Mouse (Mus musculus): ENCODE data around the gene Naga. TPM values are rescaled to one million over a fixed set of nuclear protein-coding genes. Genes with fewer than 3 reads are reported as not detected.

Naga gene
- polyA plus RNA-seq, 1 experiment, result 189 TPM

DNA sequence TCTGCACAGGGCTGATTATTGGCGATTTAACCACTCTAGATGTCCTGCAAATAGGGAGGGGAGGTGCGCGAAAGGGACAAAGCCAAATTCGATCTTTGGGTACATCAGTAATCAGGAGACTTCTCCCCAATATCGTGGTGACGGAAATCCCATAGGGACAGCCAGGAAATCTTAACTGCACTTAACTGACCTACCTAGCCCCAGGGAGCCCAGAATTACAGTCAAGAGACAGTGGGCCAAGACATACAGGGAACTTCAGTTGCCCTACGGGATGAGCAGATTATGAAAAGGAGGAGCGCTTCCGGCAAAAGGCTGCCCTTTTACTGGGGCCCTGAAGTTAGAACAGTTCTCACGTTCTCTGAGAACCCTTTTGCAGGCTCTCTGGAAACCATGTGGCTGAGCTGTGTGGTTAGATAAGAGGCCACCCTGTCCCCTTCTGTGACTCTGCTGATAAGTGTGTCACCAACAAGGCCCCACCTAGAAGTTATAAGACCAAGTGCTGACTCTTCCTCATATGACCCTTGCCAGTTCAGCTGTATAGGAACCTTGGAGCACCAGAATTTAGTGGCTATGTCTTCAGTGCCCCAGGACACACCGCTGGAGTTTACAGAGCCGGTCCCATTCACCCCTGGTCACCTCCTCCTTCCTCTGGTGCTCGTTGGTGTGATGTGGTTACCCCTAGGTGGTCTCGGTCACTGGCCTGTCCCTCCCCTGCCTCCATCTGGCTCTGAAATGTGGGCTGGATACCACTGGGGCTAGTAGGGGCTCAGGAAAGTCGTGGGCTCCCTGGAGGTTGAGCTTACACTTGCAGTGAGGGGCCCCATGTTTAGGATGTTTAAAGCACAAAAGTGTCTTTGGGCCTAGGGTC, 3.2 kb upstream of the Naga start:
- Histone ChIP-seq H3K4me3 (replicated peaks; ENCODE audit: extremely low read depth, low read depth, low read length) (peak overlapping the region; percentile 8), H3K4me1 (ENCODE audit: control insufficient read depth, insufficient read depth, low read length) (peaks cover 9% of the 10 kb centered on the region)
- WGBS, result 51% methylated on average over 15 of the region's 15 CpGs
- TF ChIP-seq CTCF (IDR thresholded peaks at IDR 0.05; ENCODE audit: insufficient read depth, low read length), result no peak
- TF ChIP-seq POLR2A (IDR thresholded peaks at IDR 0.05; ENCODE audit: borderline replicate concordance, extremely low read depth, low read depth, low read length), result no peak
- no peak for DNase-seq

DNA sequence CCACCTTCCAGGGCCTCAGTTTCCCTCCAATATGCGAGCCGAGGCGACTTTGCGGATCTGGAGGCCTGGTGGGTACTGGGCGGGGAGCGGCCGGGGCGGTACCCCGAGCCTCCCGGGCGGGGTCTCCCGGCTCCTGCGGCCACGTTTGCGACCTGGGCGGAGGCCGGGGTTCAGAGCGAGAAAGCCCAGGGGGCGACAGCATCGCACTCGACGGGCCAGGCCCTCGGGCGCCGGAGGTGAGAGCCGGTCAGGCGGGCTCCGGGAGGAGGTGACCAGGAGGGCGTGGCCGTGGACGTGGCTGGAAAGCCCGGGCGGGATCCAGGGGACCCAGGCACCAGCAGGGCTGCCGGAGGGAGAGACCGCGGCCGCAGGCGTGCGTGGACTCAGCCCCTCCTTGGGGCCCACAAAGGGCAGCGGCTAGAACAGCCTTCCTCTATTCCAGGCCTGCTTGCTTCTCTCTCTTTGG, 2.3 kb upstream of the Naga start:
- WGBS, result 4% methylated on average over 40 of the region's 40 CpGs
- peak; percentile 60 for DNase-seq
- TF ChIP-seq POLR2A (IDR thresholded peaks at IDR 0.05; ENCODE audit: borderline replicate concordance, extremely low read depth, low read depth, low read length), result peak; percentile 32; the same call in 1 of the 2 replicates
- no peak for TF ChIP-seq CTCF (IDR thresholded peaks at IDR 0.05; ENCODE audit: insufficient read depth, low read length)
- H3K4me3 ChIP-seq (replicated peaks; ENCODE audit: extremely low read depth, low read depth, low read length), result peak overlapping the region; percentile 40
- H3K4me1 ChIP-seq (ENCODE audit: control insufficient read depth, insufficient read depth, low read length), result peaks cover 6% of the 10 kb centered on the region

DNA sequence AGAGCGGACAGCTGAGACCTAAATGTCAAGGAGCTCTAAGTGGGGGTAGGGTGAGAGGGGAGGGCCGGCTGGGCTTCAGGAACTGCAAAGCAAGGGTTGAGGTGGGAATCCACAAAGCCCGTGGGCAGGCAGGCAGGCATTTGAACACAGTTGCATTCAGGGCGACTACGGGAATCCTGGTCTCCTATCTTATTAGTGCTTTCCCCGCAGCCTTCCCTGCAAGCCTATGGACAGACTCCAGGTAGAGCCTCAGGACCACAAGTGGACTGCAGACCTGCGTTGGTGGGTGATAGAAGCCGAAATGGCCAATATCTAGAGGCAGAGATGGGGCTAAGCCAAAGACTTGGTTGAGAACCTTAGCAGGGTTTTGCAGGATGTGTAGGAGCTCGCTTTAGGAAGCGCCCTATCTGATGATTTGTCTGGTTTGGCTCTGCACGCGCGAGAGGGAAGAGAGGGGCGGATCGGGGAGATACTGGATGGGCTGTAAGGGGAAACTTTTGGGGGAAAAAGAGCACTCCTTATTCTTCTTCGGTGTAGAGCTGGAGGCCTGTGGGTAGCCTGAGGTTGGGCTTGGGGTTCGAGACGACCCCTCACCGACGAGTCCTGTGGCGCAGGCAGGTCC, 1.8 kb upstream of the Naga start:
- DNase-seq, result no peak
- TF ChIP-seq CTCF (IDR thresholded peaks at IDR 0.05; ENCODE audit: insufficient read depth, low read length) (no peak), POLR2A (IDR thresholded peaks at IDR 0.05; ENCODE audit: borderline replicate concordance, extremely low read depth, low read depth, low read length) (no peak)
- 40% methylated on average over 21 of the region's 21 CpGs for WGBS
- Histone ChIP-seq H3K4me1 (ENCODE audit: control insufficient read depth, insufficient read depth, low read length) (peaks cover 6% of the 10 kb centered on the region), H3K4me3 (replicated peaks; ENCODE audit: extremely low read depth, low read depth, low read length) (peak overlapping the region; percentile 30)

GRCm38 (mm10) chr15:82339634-82340254, 1.0 kb upstream of the Naga start:
- no peak for TF ChIP-seq CTCF (IDR thresholded peaks at IDR 0.05; ENCODE audit: insufficient read depth, low read length)
- H3K4me1 ChIP-seq (ENCODE audit: control insufficient read depth, insufficient read depth, low read length), result peaks cover 6% of the 10 kb centered on the region
- DNase-seq, result no peak
- no peak overlapping the region for H3K4me3 ChIP-seq (replicated peaks; ENCODE audit: extremely low read depth, low read depth, low read length)
- WGBS, result 63% methylated on average over 8 of the region's 8 CpGs

- H3K4me1 ChIP-seq (ENCODE audit: control insufficient read depth, insufficient read depth, low read length), result peaks cover 6% of the 10 kb centered on the region
- peak overlapping the region; percentile 90 for H3K4me3 ChIP-seq (replicated peaks; ENCODE audit: extremely low read depth, low read depth, low read length)
- WGBS, result 49% methylated on average over 10 of the region's 10 CpGs
- no peak for TF ChIP-seq CTCF (IDR thresholded peaks at IDR 0.05; ENCODE audit: insufficient read depth, low read length)
- DNase-seq, result no peak
Observed at GRCm38 (mm10) chr15:82339150-82339549, 425 bp upstream of the Naga start.

DNA sequence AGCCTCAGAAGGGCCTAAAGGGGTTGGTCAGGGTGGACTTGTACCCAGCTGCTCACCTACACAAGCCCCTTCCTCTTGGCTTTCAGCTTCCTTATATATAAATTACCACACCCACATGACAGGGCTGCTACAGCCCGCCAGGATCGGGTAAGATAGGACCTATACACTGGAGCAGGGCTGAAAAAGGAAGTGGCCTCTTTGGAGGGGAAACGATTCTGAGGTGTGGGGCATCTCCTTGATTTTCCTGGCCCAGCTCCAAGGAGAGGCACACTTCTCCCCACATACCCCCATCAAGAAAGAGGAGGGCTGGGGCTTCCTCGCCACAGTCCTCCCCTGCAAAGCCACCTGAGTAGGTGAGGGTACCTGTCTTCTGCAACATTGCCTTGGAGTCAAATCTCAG, 850 bp downstream of the Naga start:
- peaks cover 6% of the 10 kb centered on the region for H3K4me1 ChIP-seq (ENCODE audit: control insufficient read depth, insufficient read depth, low read length)
- TF ChIP-seq CTCF (IDR thresholded peaks at IDR 0.05; ENCODE audit: insufficient read depth, low read length) (no peak), POLR2A (IDR thresholded peaks at IDR 0.05; ENCODE audit: borderline replicate concordance, extremely low read depth, low read depth, low read length) (no peak)
- WGBS, result 7% methylated on average over 4 of the region's 4 CpGs
- peak overlapping the region; percentile 90 for H3K4me3 ChIP-seq (replicated peaks; ENCODE audit: extremely low read depth, low read depth, low read length)
- no peak for DNase-seq

DNA sequence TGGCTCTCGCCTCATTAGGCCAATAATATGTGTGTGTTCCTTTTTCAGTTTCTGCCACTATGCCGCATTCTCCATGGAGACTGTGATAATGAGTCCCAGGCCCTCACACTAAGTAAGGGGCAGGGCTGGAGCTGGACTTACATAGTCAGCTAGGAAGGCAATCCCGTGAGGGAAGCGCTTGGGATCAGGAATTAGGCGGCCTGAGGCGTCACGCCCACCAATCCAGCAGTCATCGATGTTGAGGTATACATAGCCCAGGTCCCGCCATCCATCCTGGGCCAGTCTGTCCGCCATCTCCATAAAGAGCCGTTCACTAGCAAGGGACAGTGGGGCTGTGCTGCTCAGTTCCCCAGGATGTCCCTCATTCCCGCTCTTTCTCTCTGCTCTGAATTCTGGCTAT, 2.1 kb downstream of the Naga start:
- Histone ChIP-seq H3K4me1 (ENCODE audit: control insufficient read depth, insufficient read depth, low read length) (peaks cover 6% of the 10 kb centered on the region), H3K4me3 (replicated peaks; ENCODE audit: extremely low read depth, low read depth, low read length) (no peak overlapping the region)
- TF ChIP-seq POLR2A (IDR thresholded peaks at IDR 0.05; ENCODE audit: borderline replicate concordance, extremely low read depth, low read depth, low read length) (no peak), CTCF (IDR thresholded peaks at IDR 0.05; ENCODE audit: insufficient read depth, low read length) (no peak)
- no peak for DNase-seq
- WGBS, result 91% methylated on average over 12 of the region's 12 CpGs

- 97% methylated on average over 4 of the region's 4 CpGs for WGBS
- Histone ChIP-seq H3K4me1 (ENCODE audit: control insufficient read depth, insufficient read depth, low read length) (peaks cover 6% of the 10 kb centered on the region), H3K4me3 (replicated peaks; ENCODE audit: extremely low read depth, low read depth, low read length) (no peak overlapping the region)
- TF ChIP-seq CTCF (IDR thresholded peaks at IDR 0.05; ENCODE audit: insufficient read depth, low read length), result no peak
- TF ChIP-seq POLR2A (IDR thresholded peaks at IDR 0.05; ENCODE audit: borderline replicate concordance, extremely low read depth, low read depth, low read length), result no peak
- DNase-seq, result no peak
Observed at GRCm38 (mm10) chr15:82335194-82335593, 3.5 kb downstream of the Naga start.

GRCm38 (mm10) chr15:82325382-82325781, 13.3 kb downstream of the Naga start:
- 70% methylated on average over 2 of the region's 2 CpGs for WGBS
- Histone ChIP-seq H3K4me3 (replicated peaks; ENCODE audit: extremely low read depth, low read depth, low read length) (no peak overlapping the region), H3K4me1 (ENCODE audit: control insufficient read depth, insufficient read depth, low read length) (no peaks in the 10 kb centered on the region)
- TF ChIP-seq CTCF (IDR thresholded peaks at IDR 0.05; ENCODE audit: insufficient read depth, low read length) (no peak), POLR2A (IDR thresholded peaks at IDR 0.05; ENCODE audit: borderline replicate concordance, extremely low read depth, low read depth, low read length) (no peak)
- no peak for DNase-seq
